Mouse (Mus musculus): ENCODE measurements around the gene Mgat5b. TPM values are rescaled to one million over a fixed set of nuclear protein-coding genes. Genes with fewer than 3 reads are reported as not detected.

The Mgat5b gene
- total and polyA plus RNA-seq, 3 experiments, result 0.16 TPM; not detected in 2

DNA sequence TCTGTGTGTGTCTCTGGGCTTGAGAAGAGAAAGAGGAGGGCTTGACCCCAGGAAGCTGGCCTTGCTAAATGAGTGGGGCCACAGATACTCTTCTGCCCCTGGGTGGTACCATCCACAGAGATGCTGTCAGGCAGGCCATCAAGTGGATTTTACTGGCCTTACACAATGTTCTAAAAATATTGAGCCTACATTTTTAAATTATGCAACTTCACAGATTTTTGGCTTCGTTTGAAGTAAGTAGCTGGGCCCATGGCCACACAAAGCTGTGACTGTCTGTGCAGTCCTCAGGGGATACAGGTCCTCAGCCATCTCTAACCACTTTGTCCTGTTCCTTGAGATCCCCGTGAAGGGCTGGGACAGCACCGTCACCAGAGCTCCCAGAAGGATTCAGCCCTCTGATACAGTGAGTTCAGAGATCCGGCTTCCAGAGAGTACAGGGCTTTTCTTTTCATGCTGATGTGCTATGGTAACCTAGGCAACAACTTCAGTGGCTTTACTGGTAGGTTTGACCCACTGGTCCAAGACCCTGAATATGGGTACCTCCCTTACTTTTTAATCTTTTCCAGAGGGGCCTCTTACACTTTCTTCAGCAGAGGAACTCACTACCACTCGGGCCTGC, 4.3 kb upstream of the Mgat5b start:
- Histone ChIP-seq H3K27me3 (ENCODE audit: insufficient read depth, low read length) (peaks cover 13% of the 10 kb centered on the region), H3K9me3 (replicated peaks) (peaks cover 11% of the 10 kb centered on the region), H3K4me1 (ENCODE audit: insufficient read depth, low read depth, low read length) (no peaks in the 10 kb centered on the region), H3K4me3 (ENCODE audit: low read depth, low read length) (no peak overlapping the region), H3K36me3 (replicated peaks) (no peaks in the 10 kb centered on the region)
- DNase-seq (ENCODE audit: low spot score), result no peak
- no peak for ATAC-seq (ENCODE audit: extremely low read depth, insufficient number of reproducible peaks, low FRiP score, poor library complexity, severe bottlenecking)
- no peak for TF ChIP-seq GATA1 (IDR thresholded peaks at IDR 0.05; ENCODE audit: borderline replicate concordance, low read length)
- no peak for TF ChIP-seq CTCF (IDR thresholded peaks at IDR 0.05; ENCODE audit: low read depth, low read length)
- TF ChIP-seq TAL1 (conservative IDR thresholded peaks at IDR 0.05; ENCODE audit: low read depth, low read length), result no peak
- no peak for TF ChIP-seq GATA2 (IDR thresholded peaks at IDR 0.05; ENCODE audit: borderline replicate concordance, low read depth, low read length)
- TF ChIP-seq POLR2AphosphoS5 (IDR thresholded peaks at IDR 0.05; ENCODE audit: insufficient replicate concordance, low read depth, low read length), result no peak

DNA sequence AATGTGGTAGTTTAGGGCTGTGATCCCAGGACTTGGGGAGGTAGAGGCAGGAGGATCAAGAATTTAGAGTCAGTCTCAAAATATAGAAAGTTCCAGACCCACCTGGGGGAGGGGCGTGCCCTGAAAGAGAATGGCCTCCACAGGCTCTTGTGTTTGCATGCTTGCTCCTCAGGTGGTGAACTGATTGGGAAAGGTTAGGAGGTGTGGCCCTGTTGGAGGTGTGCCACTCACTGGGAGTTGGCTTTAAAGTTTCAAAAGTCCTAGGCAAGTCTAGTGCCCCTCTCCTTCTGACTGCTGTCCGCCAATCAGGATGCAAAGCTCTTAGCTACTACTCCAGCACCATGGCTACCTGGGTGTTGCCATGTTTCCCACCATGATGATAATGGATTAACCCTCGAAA, 3.4 kb upstream of the Mgat5b start:
- H3K9me3 ChIP-seq (replicated peaks), result peaks cover 12% of the 10 kb centered on the region
- DNase-seq (ENCODE audit: low spot score) (no peak), ATAC-seq (ENCODE audit: extremely low read depth, insufficient number of reproducible peaks, low FRiP score, poor library complexity, severe bottlenecking) (no peak)
- H3K4me1 ChIP-seq (ENCODE audit: insufficient read depth, low read depth, low read length), result no peaks in the 10 kb centered on the region
- H3K4me3 ChIP-seq (ENCODE audit: low read depth, low read length), result no peak overlapping the region
- H3K36me3 ChIP-seq (replicated peaks), result no peaks in the 10 kb centered on the region
- peaks cover 13% of the 10 kb centered on the region for H3K27me3 ChIP-seq (ENCODE audit: insufficient read depth, low read length)
- TF ChIP-seq POLR2AphosphoS5 (IDR thresholded peaks at IDR 0.05; ENCODE audit: insufficient replicate concordance, low read depth, low read length) (no peak), CTCF (IDR thresholded peaks at IDR 0.05; ENCODE audit: low read depth, low read length) (no peak), TAL1 (conservative IDR thresholded peaks at IDR 0.05; ENCODE audit: low read depth, low read length) (no peak), GATA1 (IDR thresholded peaks at IDR 0.05; ENCODE audit: borderline replicate concordance, low read length) (no peak), GATA2 (IDR thresholded peaks at IDR 0.05; ENCODE audit: borderline replicate concordance, low read depth, low read length) (no peak)

DNA sequence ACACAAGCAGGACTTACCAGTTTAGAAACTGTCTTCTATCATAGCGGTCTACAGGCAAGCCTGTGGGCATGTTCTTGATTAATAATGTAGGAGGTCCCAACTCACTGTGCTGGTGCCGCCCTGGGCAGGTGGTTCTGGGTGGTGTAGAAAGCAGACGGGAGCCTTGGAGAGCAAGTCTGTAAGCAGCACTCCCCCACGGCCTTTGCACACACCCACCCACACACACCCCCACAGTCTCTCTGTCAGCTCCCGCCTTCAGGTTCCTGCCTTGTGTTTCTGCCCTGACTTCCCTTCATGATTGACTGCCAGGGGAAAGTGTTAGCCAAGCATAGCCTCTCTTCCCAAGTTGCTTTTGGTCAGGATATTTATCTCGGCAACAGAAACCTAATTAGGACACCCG, 1.3 kb upstream of the Mgat5b start:
- H3K9me3 ChIP-seq (replicated peaks), result peaks cover 12% of the 10 kb centered on the region
- H3K27me3 ChIP-seq (ENCODE audit: insufficient read depth, low read length), result peaks cover 18% of the 10 kb centered on the region
- TF ChIP-seq GATA2 (IDR thresholded peaks at IDR 0.05; ENCODE audit: borderline replicate concordance, low read depth, low read length) (no peak), GATA1 (IDR thresholded peaks at IDR 0.05; ENCODE audit: borderline replicate concordance, low read length) (no peak), POLR2AphosphoS5 (IDR thresholded peaks at IDR 0.05; ENCODE audit: insufficient replicate concordance, low read depth, low read length) (no peak), CTCF (IDR thresholded peaks at IDR 0.05; ENCODE audit: low read depth, low read length) (no peak)
- no peaks in the 10 kb centered on the region for H3K4me1 ChIP-seq (ENCODE audit: insufficient read depth, low read depth, low read length)
- DNase-seq (ENCODE audit: low spot score) (no peak), ATAC-seq (ENCODE audit: extremely low read depth, insufficient number of reproducible peaks, low FRiP score, poor library complexity, severe bottlenecking) (no peak)
- no peak overlapping the region for H3K4me3 ChIP-seq (ENCODE audit: low read depth, low read length)
- no peaks in the 10 kb centered on the region for H3K36me3 ChIP-seq (replicated peaks)

DNA sequence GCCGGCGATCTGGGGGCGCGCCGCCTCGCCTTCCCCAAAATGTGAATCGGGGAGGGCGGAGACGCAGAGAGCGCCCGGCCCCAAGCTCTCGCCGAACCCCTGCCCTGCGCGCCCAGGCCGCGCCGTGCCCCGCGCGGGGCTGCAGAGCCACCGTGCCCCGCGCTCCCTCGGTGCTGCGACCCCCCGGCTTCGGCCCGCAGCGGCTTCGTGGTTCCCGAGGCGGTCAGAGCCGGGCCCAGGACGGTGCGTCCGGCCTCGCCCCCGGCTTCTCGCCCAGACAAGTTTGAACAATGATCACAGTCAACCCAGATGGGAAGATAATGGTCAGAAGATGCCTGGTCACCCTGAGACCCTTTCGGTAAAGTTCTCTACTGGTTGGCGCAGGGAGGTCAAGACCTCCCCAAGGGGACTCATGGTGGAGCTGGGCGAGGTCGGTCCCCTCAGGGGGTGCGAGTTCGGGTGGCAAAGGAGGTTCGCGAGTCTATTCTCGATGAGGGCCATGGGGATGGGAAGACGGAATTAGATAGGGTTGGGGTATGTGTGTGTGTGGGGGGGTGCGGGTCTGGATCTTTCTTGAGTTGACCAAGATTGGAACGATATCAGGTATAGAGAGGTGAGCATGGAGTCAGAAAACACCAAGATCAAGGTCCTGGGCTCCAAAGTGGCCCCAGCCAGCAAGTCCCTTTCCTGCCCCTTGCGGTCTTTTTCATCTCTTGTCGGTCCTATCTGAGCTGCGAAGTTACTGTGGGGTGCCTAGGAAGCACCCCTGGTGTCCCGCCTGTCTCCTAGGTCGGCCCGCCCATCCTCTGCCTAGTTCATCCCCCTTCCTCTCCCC, 740 bp downstream of the Mgat5b start:
- no peaks in the 10 kb centered on the region for H3K36me3 ChIP-seq (replicated peaks)
- H3K4me3 ChIP-seq (ENCODE audit: low read depth, low read length), result no peak overlapping the region
- H3K4me1 ChIP-seq (ENCODE audit: insufficient read depth, low read depth, low read length), result no peaks in the 10 kb centered on the region
- no peak for TF ChIP-seq GATA1 (IDR thresholded peaks at IDR 0.05; ENCODE audit: borderline replicate concordance, low read length)
- TF ChIP-seq POLR2AphosphoS5 (IDR thresholded peaks at IDR 0.05; ENCODE audit: insufficient replicate concordance, low read depth, low read length), result no peak
- TF ChIP-seq CTCF (IDR thresholded peaks at IDR 0.05; ENCODE audit: low read depth, low read length), result no peak
- no peak for TF ChIP-seq TAL1 (conservative IDR thresholded peaks at IDR 0.05; ENCODE audit: low read depth, low read length)
- TF ChIP-seq GATA2 (IDR thresholded peaks at IDR 0.05; ENCODE audit: borderline replicate concordance, low read depth, low read length), result no peak
- ATAC-seq (ENCODE audit: extremely low read depth, insufficient number of reproducible peaks, low FRiP score, poor library complexity, severe bottlenecking) (no peak), DNase-seq (ENCODE audit: low spot score) (no peak)
- H3K9me3 ChIP-seq (replicated peaks), result peaks cover 12% of the 10 kb centered on the region
- peaks cover 21% of the 10 kb centered on the region for H3K27me3 ChIP-seq (ENCODE audit: insufficient read depth, low read length)

DNA sequence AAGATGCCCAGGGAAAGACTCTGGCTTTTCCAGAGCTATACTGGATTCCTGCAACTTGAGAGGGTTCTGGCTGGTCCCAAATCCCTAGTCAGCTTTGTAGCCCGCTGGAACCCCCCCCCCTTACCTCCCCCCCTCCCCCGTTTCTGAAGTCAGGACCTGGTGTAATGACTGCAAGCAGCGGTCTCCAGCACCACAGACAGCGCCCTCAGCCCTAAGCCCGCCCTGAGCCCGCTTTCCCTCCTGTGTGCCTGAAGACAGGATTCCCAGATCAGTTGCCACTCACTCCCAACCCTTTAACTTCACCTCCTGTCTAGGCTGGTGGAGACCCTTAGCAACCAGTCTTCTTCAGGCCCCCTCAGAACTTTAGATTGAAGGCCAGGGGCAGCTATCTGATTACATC, 2.1 kb downstream of the Mgat5b start:
- no peak for DNase-seq (ENCODE audit: low spot score)
- Histone ChIP-seq H3K27me3 (ENCODE audit: insufficient read depth, low read length) (peaks cover 20% of the 10 kb centered on the region), H3K9me3 (replicated peaks) (peaks cover 12% of the 10 kb centered on the region), H3K4me1 (ENCODE audit: insufficient read depth, low read depth, low read length) (no peaks in the 10 kb centered on the region), H3K4me3 (ENCODE audit: low read depth, low read length) (no peak overlapping the region), H3K36me3 (replicated peaks) (no peaks in the 10 kb centered on the region)
- TF ChIP-seq GATA1 (IDR thresholded peaks at IDR 0.05; ENCODE audit: borderline replicate concordance, low read length), result no peak
- TF ChIP-seq POLR2AphosphoS5 (IDR thresholded peaks at IDR 0.05; ENCODE audit: insufficient replicate concordance, low read depth, low read length), result no peak
- TF ChIP-seq CTCF (IDR thresholded peaks at IDR 0.05; ENCODE audit: low read depth, low read length), result no peak
- TF ChIP-seq GATA2 (IDR thresholded peaks at IDR 0.05; ENCODE audit: borderline replicate concordance, low read depth, low read length), result no peak
- TF ChIP-seq TAL1 (conservative IDR thresholded peaks at IDR 0.05; ENCODE audit: low read depth, low read length), result no peak
- ATAC-seq (ENCODE audit: extremely low read depth, insufficient number of reproducible peaks, low FRiP score, poor library complexity, severe bottlenecking), result no peak

DNA sequence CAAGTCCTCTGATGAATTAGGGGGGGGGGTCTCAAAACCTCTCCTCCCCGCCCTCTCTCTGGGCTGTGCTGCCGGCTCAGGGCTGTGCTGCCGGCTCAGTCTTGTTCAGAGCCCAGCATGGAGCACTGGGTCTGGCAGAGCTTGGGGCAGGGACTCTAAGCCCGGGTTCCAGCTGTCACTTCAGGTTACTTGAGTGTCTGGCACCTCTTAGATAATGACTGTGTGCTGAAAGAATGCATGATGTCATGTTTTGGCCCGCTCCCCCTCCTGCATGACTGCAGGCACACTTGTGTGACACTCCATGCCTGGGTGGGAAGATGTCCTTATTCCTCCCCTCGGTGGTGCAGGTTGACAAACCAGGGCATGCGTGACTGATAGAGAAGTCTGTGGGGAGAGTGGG, 3.4 kb downstream of the Mgat5b start:
- no peak overlapping the region for H3K4me3 ChIP-seq (ENCODE audit: low read depth, low read length)
- no peak for TF ChIP-seq GATA2 (IDR thresholded peaks at IDR 0.05; ENCODE audit: borderline replicate concordance, low read depth, low read length)
- TF ChIP-seq POLR2AphosphoS5 (IDR thresholded peaks at IDR 0.05; ENCODE audit: insufficient replicate concordance, low read depth, low read length), result no peak
- no peak for TF ChIP-seq GATA1 (IDR thresholded peaks at IDR 0.05; ENCODE audit: borderline replicate concordance, low read length)
- TF ChIP-seq CTCF (IDR thresholded peaks at IDR 0.05; ENCODE audit: low read depth, low read length), result no peak
- no peak for TF ChIP-seq TAL1 (conservative IDR thresholded peaks at IDR 0.05; ENCODE audit: low read depth, low read length)
- H3K36me3 ChIP-seq (replicated peaks), result no peaks in the 10 kb centered on the region
- no peaks in the 10 kb centered on the region for H3K4me1 ChIP-seq (ENCODE audit: insufficient read depth, low read depth, low read length)
- DNase-seq (ENCODE audit: low spot score) (no peak), ATAC-seq (ENCODE audit: extremely low read depth, insufficient number of reproducible peaks, low FRiP score, poor library complexity, severe bottlenecking) (no peak)
- H3K9me3 ChIP-seq (replicated peaks), result peaks cover 12% of the 10 kb centered on the region
- H3K27me3 ChIP-seq (ENCODE audit: insufficient read depth, low read length), result peaks cover 12% of the 10 kb centered on the region; the same call in 1 of the 2 replicates
